Mouse (Mus musculus) limb, embryonic 15.5 days (tissue): Measurements from ENCODE around the gene Gpn2. TPM values are rescaled to one million over a fixed set of nuclear protein-coding genes. Genes with fewer than 3 reads are reported as not detected.

Source experiments
- ATAC-seq: fragments of 200-750 bp; cut with Nextera tagmentation; 2 replicates; pipeline ENCODE4 v1.8.0; 2017; ENCODE audit warnings: low read depth, moderate TSS enrichment; ENCODE audit not compliant: insufficient number of reproducible peaks, low FRiP score, low TSS enrichment
- H3K27ac ChIP-seq: fragments of 300-500 bp; sonication (generic); 2 replicates; pipeline ENCODE4 v1.5.1; 2015; ENCODE audit warnings: moderate library complexity, mild to moderate bottlenecking, inconsistent platforms
- H3K27me3 ChIP-seq: fragments of 300-500 bp; sonication (generic); 2 replicates; pipeline ENCODE4 v1.6.1; 2015; ENCODE audit warnings: inconsistent platforms
- H3K36me3 ChIP-seq: fragments of 300-500 bp; sonication (generic); 2 replicates; pipeline ENCODE4 v1.6.1; 2015; ENCODE audit warnings: inconsistent platforms
- H3K4me1 ChIP-seq: fragments of 300-500 bp; sonication (generic); 2 replicates; pipeline ENCODE4 v1.6.1; 2015; ENCODE audit warnings: inconsistent platforms
- H3K4me2 ChIP-seq: fragments of 300-500 bp; sonication (generic); 2 replicates; pipeline ENCODE4 v1.6.1; 2015; ENCODE audit warnings: mild to moderate bottlenecking, inconsistent platforms
- H3K4me3 ChIP-seq: fragments of 300-500 bp; sonication (generic); 2 replicates; pipeline ENCODE4 v1.5.1; 2015; ENCODE audit warnings: mild to moderate bottlenecking, inconsistent platforms
- H3K9ac ChIP-seq: fragments of 300-500 bp; sonication (generic); 2 replicates; pipeline ENCODE4 v1.6.1; 2015; ENCODE audit warnings: inconsistent platforms
- H3K9me3 ChIP-seq: fragments of 300-500 bp; sonication (generic); 2 replicates; pipeline ENCODE4 v1.6.1; 2016; ENCODE audit warnings: inconsistent platforms
- WGBS: fragments of 180-500 bp; shearing (Covaris S2); methylation state at CpG from one replicate; pipeline ENCODE4 v1.1.7; 2015; 5-methylcytosine and 5-hydroxymethylcytosine counted together
- polyA plus RNA-seq: library from polyadenylated mRNA; unstranded; fragments of >200 nt; fragmentation: Nextera tagmentation; extraction: Ambion mirVana; gene quantifications from 2 replicates; pipeline ENCODE4 v1.2.1, GENCODE M21; 2015

Gpn2 gene
- polyA plus RNA-seq, 1 experiment from 2014 or later, result 17.2 TPM

GRCm38 (mm10) chr4:133599116-133599515 is 15.0 kb downstream of the Gpn2 start:
- Histone ChIP-seq H3K9me3 (no peaks in the 10 kb centered on the region), H3K36me3 (peaks cover 10% of the 10 kb centered on the region), H3K4me1 (peaks cover 28% of the 10 kb centered on the region), H3K9ac (peak overlapping the region; percentile 29; the same call in 1 of the 2 replicates), H3K4me3 (peak overlapping the region; percentile 52), H3K27me3 (peaks cover 42% of the 10 kb centered on the region), H3K4me2 (peak overlapping the region; percentile 74), H3K27ac (peak overlapping the region; percentile 78)
- WGBS, result 12% methylated on average over 7 of the region's 7 CpGs
- no peak for ATAC-seq

- under 1% methylated on average over 46 of the region's 50 CpGs for WGBS
- Histone ChIP-seq H3K4me3 (peak overlapping the region; percentile 52), H3K27me3 (peaks cover 42% of the 10 kb centered on the region), H3K4me1 (peaks cover 28% of the 10 kb centered on the region), H3K9ac (peak overlapping the region; percentile 29), H3K27ac (peak overlapping the region; percentile 78), H3K9me3 (no peaks in the 10 kb centered on the region), H3K36me3 (peaks cover 13% of the 10 kb centered on the region), H3K4me2 (peak overlapping the region; percentile 74)
- peak; percentile 90 for ATAC-seq
Measured at GRCm38 (mm10) chr4:133599571-133600073, 15.5 kb downstream of the Gpn2 start.

GRCm38 (mm10) chr4:133600306-133600705 is 16.1 kb downstream of the Gpn2 start:
- Histone ChIP-seq H3K27me3 (peaks cover 42% of the 10 kb centered on the region), H3K4me1 (peaks cover 32% of the 10 kb centered on the region), H3K4me2 (peak overlapping the region; percentile 74), H3K4me3 (peak overlapping the region; percentile 52), H3K36me3 (peaks cover 20% of the 10 kb centered on the region), H3K27ac (peak overlapping the region; percentile 77), H3K9me3 (no peaks in the 10 kb centered on the region), H3K9ac (peak overlapping the region; percentile 29)
- WGBS, result 11% methylated on average over 9 of the region's 9 CpGs
- ATAC-seq, result no peak

- 1% methylated on average over 16 of the region's 16 CpGs for WGBS
- ATAC-seq, result peak; percentile 15; the same call in 1 of the 2 replicates
- H3K27ac ChIP-seq, result peak within 1 kb of the TSS; percentile 50; the same call in 1 of the 2 replicates
Measured at GRCm38 (mm10) chr4:133601721-133602218, 17.6 kb downstream of the Gpn2 start, which contains the start of gene Sfn. Gene Sfn, minus strand, starts transcription at chr4:133602168.

GRCm38 (mm10) chr4:133603056-133603455 is 18.9 kb downstream of the Gpn2 start:
- Histone ChIP-seq H3K9ac (no peak overlapping the region), H3K36me3 (peaks cover 45% of the 10 kb centered on the region), H3K4me1 (peaks cover 38% of the 10 kb centered on the region), H3K9me3 (no peaks in the 10 kb centered on the region), H3K4me2 (no peak overlapping the region), H3K27ac (peak overlapping the region; percentile 19; the same call in 1 of the 2 replicates), H3K4me3 (no peak overlapping the region), H3K27me3 (peaks cover 42% of the 10 kb centered on the region)
- no peak for ATAC-seq
- WGBS, result 84% methylated on average over 5 of the region's 5 CpGs

More at GRCm38 (mm10) chr4:133601721-133602218, 17.6 kb downstream of the Gpn2 start, which contains the start of gene Sfn:
- Histone ChIP-seq H3K27me3 (peaks cover 42% of the 10 kb centered on the region), H3K9ac (0 out of 2 replicates have a peak within 1 kb of the TSS, but pooled peaks have one; percentile 20), H3K4me1 (peaks cover 35% of the 10 kb centered on the region), H3K4me3 (peak within 1 kb of the TSS; percentile 52), H3K4me2 (peak within 1 kb of the TSS; percentile 37), H3K9me3 (no peaks in the 10 kb centered on the region), H3K36me3 (peaks cover 34% of the 10 kb centered on the region)

GRCm38 (mm10) chr4:133604175-133604574 is 20.0 kb downstream of the Gpn2 start:
- Histone ChIP-seq H3K4me2 (no peak overlapping the region), H3K27ac (no peak overlapping the region), H3K4me3 (no peak overlapping the region), H3K4me1 (peaks cover 31% of the 10 kb centered on the region), H3K9me3 (no peaks in the 10 kb centered on the region), H3K27me3 (peaks cover 36% of the 10 kb centered on the region), H3K9ac (no peak overlapping the region), H3K36me3 (peaks cover 53% of the 10 kb centered on the region)
- WGBS, result 68% methylated on average over 7 of the region's 7 CpGs
- no peak for ATAC-seq

- no peak for ATAC-seq
- peaks cover 28% of the 10 kb centered on the region for H3K4me1 ChIP-seq
- no peak overlapping the region for H3K4me3 ChIP-seq
- no peaks in the 10 kb centered on the region for H3K9me3 ChIP-seq
- H3K4me2 ChIP-seq, result no peak overlapping the region
- WGBS, result 62% methylated on average over 6 of the region's 6 CpGs
- peaks cover 58% of the 10 kb centered on the region for H3K36me3 ChIP-seq
- peak overlapping the region; percentile 59; the same call in 1 of the 2 replicates for H3K27ac ChIP-seq
- H3K27me3 ChIP-seq, result peaks cover 30% of the 10 kb centered on the region
- no peak overlapping the region for H3K9ac ChIP-seq
Measured at GRCm38 (mm10) chr4:133604856-133605255, 20.7 kb downstream of the Gpn2 start.

GRCm38 (mm10) chr4:133605330-133605729 is 21.2 kb downstream of the Gpn2 start:
- H3K36me3 ChIP-seq, result peaks cover 58% of the 10 kb centered on the region
- H3K9ac ChIP-seq, result no peak overlapping the region

GRCm38 (mm10) chr4:133607284-133607683 is 23.1 kb downstream of the Gpn2 start:
- no peak for ATAC-seq
- peaks cover 2% of the 10 kb centered on the region; the same call in 1 of the 2 replicates for H3K9me3 ChIP-seq
- H3K4me1 ChIP-seq, result peaks cover 15% of the 10 kb centered on the region; the same call in 1 of the 2 replicates
- no peak overlapping the region for H3K4me2 ChIP-seq
- peaks cover 11% of the 10 kb centered on the region for H3K27me3 ChIP-seq
- no peak overlapping the region for H3K4me3 ChIP-seq
- H3K9ac ChIP-seq, result no peak overlapping the region
- H3K36me3 ChIP-seq, result peaks cover 71% of the 10 kb centered on the region
- 72% methylated on average over 10 of the region's 10 CpGs for WGBS
- H3K27ac ChIP-seq, result peak overlapping the region; percentile 8; the same call in 1 of the 2 replicates

More at GRCm38 (mm10) chr4:133605330-133605729, 21.2 kb downstream of the Gpn2 start:
- Histone ChIP-seq H3K9me3 (no peaks in the 10 kb centered on the region), H3K4me1 (peaks cover 23% of the 10 kb centered on the region), H3K4me2 (no peak overlapping the region), H3K27me3 (peaks cover 26% of the 10 kb centered on the region), H3K4me3 (no peak overlapping the region), H3K27ac (peak overlapping the region; percentile 75)
- peak; percentile 38; the same call in 1 of the 2 replicates for ATAC-seq
- WGBS, result 57% methylated on average over 9 of the region's 9 CpGs

GRCm38 (mm10) chr4:133609719-133610118 is 25.6 kb downstream of the Gpn2 start:
- Histone ChIP-seq H3K27ac (no peak overlapping the region), H3K9ac (no peak overlapping the region), H3K27me3 (no peaks in the 10 kb centered on the region), H3K4me3 (no peak overlapping the region), H3K4me2 (no peak overlapping the region), H3K9me3 (peaks cover 4% of the 10 kb centered on the region; the same call in 1 of the 2 replicates), H3K36me3 (peaks cover 81% of the 10 kb centered on the region), H3K4me1 (peaks cover 14% of the 10 kb centered on the region; the same call in 1 of the 2 replicates)
- WGBS, result 16% methylated on average over 6 of the region's 6 CpGs
- no peak for ATAC-seq

- H3K36me3 ChIP-seq, result peaks cover 75% of the 10 kb centered on the region
- 96% methylated on average over 5 of the region's 5 CpGs for WGBS
- H3K4me3 ChIP-seq, result no peak overlapping the region
- peaks cover 4% of the 10 kb centered on the region; the same call in 1 of the 2 replicates for H3K9me3 ChIP-seq
- ATAC-seq, result no peak
- no peak overlapping the region for H3K9ac ChIP-seq
- H3K27me3 ChIP-seq, result no peaks in the 10 kb centered on the region
- 0 out of 2 replicates have a peak, but pooled peaks cover 5% of the 10 kb centered on the region for H3K4me1 ChIP-seq
- H3K27ac ChIP-seq, result no peak overlapping the region
- H3K4me2 ChIP-seq, result no peak overlapping the region
Measured at GRCm38 (mm10) chr4:133611815-133612214, 27.7 kb downstream of the Gpn2 start.

- Histone ChIP-seq H3K27ac (no peak overlapping the region), H3K9ac (no peak overlapping the region), H3K4me2 (no peak overlapping the region), H3K9me3 (peaks cover 4% of the 10 kb centered on the region; the same call in 1 of the 2 replicates), H3K4me1 (0 out of 2 replicates have a peak, but pooled peaks cover 5% of the 10 kb centered on the region), H3K4me3 (no peak overlapping the region), H3K36me3 (peaks cover 75% of the 10 kb centered on the region), H3K27me3 (no peaks in the 10 kb centered on the region)
- WGBS, result over 99% methylated on average over 7 of the region's 7 CpGs
- no peak for ATAC-seq
Measured at GRCm38 (mm10) chr4:133612416-133612815, 28.3 kb downstream of the Gpn2 start.
